Mouse (Mus musculus): ENCODE data around the gene Ms4a18. TPM values are rescaled to one million over a fixed set of nuclear protein-coding genes. Genes with fewer than 3 reads are reported as not detected.

Ms4a18 gene
- polyA plus RNA-seq, 1 experiment from 2014 or later, result not detected

- H3K27me3 ChIP-seq, result no peaks in the 10 kb centered on the region
- no peak overlapping the region for H3K4me3 ChIP-seq
- no peak overlapping the region for H3K27ac ChIP-seq (replicated peaks)
- H3K9ac ChIP-seq (replicated peaks), result no peak overlapping the region
- H3K9me3 ChIP-seq, result no peaks in the 10 kb centered on the region
- no peak for ATAC-seq (replicated peaks)
- no peak overlapping the region for H3K4me2 ChIP-seq (replicated peaks)
- no peaks in the 10 kb centered on the region for H3K36me3 ChIP-seq
- H3K4me1 ChIP-seq, result no peaks in the 10 kb centered on the region
Measured at GRCm38 (mm10) chr19:11037570-11037969, 19.7 kb upstream of the Ms4a18 start.

GRCm38 (mm10) chr19:11022382-11022781 lies 4.6 kb upstream of the Ms4a18 start:
- H3K27ac ChIP-seq (replicated peaks), result no peak overlapping the region
- no peak for ATAC-seq (replicated peaks)
- H3K4me3 ChIP-seq, result no peak overlapping the region
- no peak overlapping the region for H3K9ac ChIP-seq (replicated peaks)
- H3K4me1 ChIP-seq, result no peaks in the 10 kb centered on the region
- no peaks in the 10 kb centered on the region for H3K9me3 ChIP-seq
- H3K4me2 ChIP-seq (replicated peaks), result no peak overlapping the region
- no peaks in the 10 kb centered on the region for H3K27me3 ChIP-seq
- no peaks in the 10 kb centered on the region for H3K36me3 ChIP-seq

GRCm38 (mm10) chr19:11017251-11017650 lies 580 bp downstream of the Ms4a18 start:
- H3K36me3 ChIP-seq, result no peaks in the 10 kb centered on the region
- WGBS, result 63% methylated on average over 2 of the region's 2 CpGs
- no peak overlapping the region for H3K9ac ChIP-seq (replicated peaks)
- H3K4me1 ChIP-seq, result no peaks in the 10 kb centered on the region
- H3K27me3 ChIP-seq, result no peaks in the 10 kb centered on the region
- H3K27ac ChIP-seq (replicated peaks), result no peak overlapping the region
- no peak overlapping the region for H3K4me3 ChIP-seq
- H3K4me2 ChIP-seq (replicated peaks), result no peak overlapping the region
- no peaks in the 10 kb centered on the region for H3K9me3 ChIP-seq
- no peak for ATAC-seq (replicated peaks)

GRCm38 (mm10) chr19:11015998-11016397 lies 1.8 kb downstream of the Ms4a18 start:
- ATAC-seq (replicated peaks), result no peak
- H3K9me3 ChIP-seq, result no peaks in the 10 kb centered on the region
- no peaks in the 10 kb centered on the region for H3K27me3 ChIP-seq
- H3K27ac ChIP-seq (replicated peaks), result no peak overlapping the region
- H3K4me2 ChIP-seq (replicated peaks), result no peak overlapping the region
- no peak overlapping the region for H3K4me3 ChIP-seq
- H3K36me3 ChIP-seq, result no peaks in the 10 kb centered on the region
- 91% methylated on average over 1 of the region's 1 CpGs for WGBS
- H3K4me1 ChIP-seq, result no peaks in the 10 kb centered on the region
- no peak overlapping the region for H3K9ac ChIP-seq (replicated peaks)

GRCm38 (mm10) chr19:11015468-11015867 lies 2.4 kb downstream of the Ms4a18 start:
- no peaks in the 10 kb centered on the region for H3K4me1 ChIP-seq
- no peaks in the 10 kb centered on the region for H3K36me3 ChIP-seq

GRCm38 (mm10) chr19:10993150-10993549 lies 24.7 kb downstream of the Ms4a18 start, which contains the start of gene Ms4a15:
TSS of gene Ms4a15 (minus strand) at chr19:10993250.
- Histone ChIP-seq H3K9me3 (no peaks in the 10 kb centered on the region), H3K27ac (replicated peaks) (no peak within 1 kb of the TSS), H3K4me1 (no peaks in the 10 kb centered on the region), H3K36me3 (no peaks in the 10 kb centered on the region), H3K27me3 (no peaks in the 10 kb centered on the region), H3K4me3 (no peak within 1 kb of the TSS), H3K9ac (replicated peaks) (no peak within 1 kb of the TSS), H3K4me2 (replicated peaks) (no peak within 1 kb of the TSS)
- 84% methylated on average over 7 of the region's 7 CpGs for WGBS
- no peak for ATAC-seq (replicated peaks)

More at GRCm38 (mm10) chr19:11015468-11015867, 2.4 kb downstream of the Ms4a18 start:
- no peak for ATAC-seq (replicated peaks)
- H3K27me3 ChIP-seq, result no peaks in the 10 kb centered on the region
- no peak overlapping the region for H3K27ac ChIP-seq (replicated peaks)
- no peaks in the 10 kb centered on the region for H3K9me3 ChIP-seq
- no peak overlapping the region for H3K4me3 ChIP-seq
- H3K4me2 ChIP-seq (replicated peaks), result no peak overlapping the region
- no peak overlapping the region for H3K9ac ChIP-seq (replicated peaks)

- Histone ChIP-seq H3K9ac (replicated peaks) (no peak overlapping the region), H3K4me2 (replicated peaks) (no peak overlapping the region), H3K9me3 (no peaks in the 10 kb centered on the region), H3K27ac (replicated peaks) (no peak overlapping the region), H3K4me1 (no peaks in the 10 kb centered on the region), H3K27me3 (no peaks in the 10 kb centered on the region), H3K4me3 (no peak overlapping the region), H3K36me3 (no peaks in the 10 kb centered on the region)
- ATAC-seq (replicated peaks), result no peak
Measured at GRCm38 (mm10) chr19:10991911-10992310, 25.9 kb downstream of the Ms4a18 start.

- WGBS, result 75% methylated on average over 1 of the region's 1 CpGs
- ATAC-seq (replicated peaks), result no peak
- Histone ChIP-seq H3K36me3 (no peaks in the 10 kb centered on the region), H3K4me3 (no peak overlapping the region), H3K9ac (replicated peaks) (no peak overlapping the region), H3K4me2 (replicated peaks) (no peak overlapping the region), H3K4me1 (no peaks in the 10 kb centered on the region), H3K27ac (replicated peaks) (no peak overlapping the region), H3K9me3 (no peaks in the 10 kb centered on the region), H3K27me3 (no peaks in the 10 kb centered on the region)
Measured at GRCm38 (mm10) chr19:10990751-10991150, 27.1 kb downstream of the Ms4a18 start.

- H3K27ac ChIP-seq (replicated peaks), result no peak overlapping the region
- H3K9me3 ChIP-seq, result no peaks in the 10 kb centered on the region
- 91% methylated on average over 1 of the region's 1 CpGs for WGBS
- no peak for ATAC-seq (replicated peaks)
- no peaks in the 10 kb centered on the region for H3K36me3 ChIP-seq
- no peak overlapping the region for H3K4me3 ChIP-seq
- no peak overlapping the region for H3K9ac ChIP-seq (replicated peaks)
- H3K27me3 ChIP-seq, result no peaks in the 10 kb centered on the region
- no peaks in the 10 kb centered on the region for H3K4me1 ChIP-seq
- H3K4me2 ChIP-seq (replicated peaks), result no peak overlapping the region
Measured at GRCm38 (mm10) chr19:10988563-10988962, 29.3 kb downstream of the Ms4a18 start.

GRCm38 (mm10) chr19:10985889-10986288 lies 31.9 kb downstream of the Ms4a18 start:
- Histone ChIP-seq H3K36me3 (no peaks in the 10 kb centered on the region), H3K4me1 (no peaks in the 10 kb centered on the region), H3K4me3 (no peak overlapping the region), H3K27ac (replicated peaks) (no peak overlapping the region), H3K27me3 (no peaks in the 10 kb centered on the region), H3K9me3 (no peaks in the 10 kb centered on the region), H3K9ac (replicated peaks) (no peak overlapping the region), H3K4me2 (replicated peaks) (no peak overlapping the region)
- WGBS, result 92% methylated on average over 4 of the region's 4 CpGs
- ATAC-seq (replicated peaks), result no peak

GRCm38 (mm10) chr19:10984551-10984950 lies 33.3 kb downstream of the Ms4a18 start:
- Histone ChIP-seq H3K4me3 (no peak overlapping the region), H3K4me1 (no peaks in the 10 kb centered on the region), H3K4me2 (replicated peaks) (no peak overlapping the region), H3K36me3 (no peaks in the 10 kb centered on the region), H3K27ac (replicated peaks) (no peak overlapping the region), H3K27me3 (no peaks in the 10 kb centered on the region), H3K9me3 (no peaks in the 10 kb centered on the region), H3K9ac (replicated peaks) (no peak overlapping the region)
- 77% methylated on average over 13 of the region's 13 CpGs for WGBS
- no peak for ATAC-seq (replicated peaks)

GRCm38 (mm10) chr19:10983146-10983545 lies 34.7 kb downstream of the Ms4a18 start:
- H3K4me2 ChIP-seq (replicated peaks), result no peak overlapping the region
- H3K4me1 ChIP-seq, result no peaks in the 10 kb centered on the region
- 21% methylated on average over 14 of the region's 14 CpGs for WGBS

GRCm38 (mm10) chr19:10980210-10980609 lies 37.6 kb downstream of the Ms4a18 start:
- Histone ChIP-seq H3K4me1 (no peaks in the 10 kb centered on the region), H3K4me2 (replicated peaks) (no peak overlapping the region), H3K36me3 (no peaks in the 10 kb centered on the region), H3K27me3 (no peaks in the 10 kb centered on the region), H3K4me3 (no peak overlapping the region), H3K9ac (replicated peaks) (no peak overlapping the region), H3K27ac (replicated peaks) (no peak overlapping the region), H3K9me3 (no peaks in the 10 kb centered on the region)
- 91% methylated on average over 5 of the region's 5 CpGs for WGBS
- ATAC-seq (replicated peaks), result 0 out of 2 replicates have a peak, but pooled peaks have one; percentile 8

More at GRCm38 (mm10) chr19:10983146-10983545, 34.7 kb downstream of the Ms4a18 start:
- Histone ChIP-seq H3K36me3 (no peaks in the 10 kb centered on the region), H3K27ac (replicated peaks) (no peak overlapping the region), H3K9ac (replicated peaks) (no peak overlapping the region), H3K27me3 (no peaks in the 10 kb centered on the region), H3K9me3 (no peaks in the 10 kb centered on the region), H3K4me3 (no peak overlapping the region)
- no peak for ATAC-seq (replicated peaks)
